Mouse (Mus musculus): Measurements from ENCODE around the gene Mslnl. TPM values are rescaled to one million over a fixed set of nuclear protein-coding genes. Genes with fewer than 3 reads are reported as not detected.
"Not testable (repeated sequence)": the region's sequence is repeated elsewhere in the genome, so short reads cannot be mapped to it uniquely, and the experiment has no call there.

Mslnl gene
- polyA plus RNA-seq, 1 experiment from 2014 or later: not detected

DNA sequence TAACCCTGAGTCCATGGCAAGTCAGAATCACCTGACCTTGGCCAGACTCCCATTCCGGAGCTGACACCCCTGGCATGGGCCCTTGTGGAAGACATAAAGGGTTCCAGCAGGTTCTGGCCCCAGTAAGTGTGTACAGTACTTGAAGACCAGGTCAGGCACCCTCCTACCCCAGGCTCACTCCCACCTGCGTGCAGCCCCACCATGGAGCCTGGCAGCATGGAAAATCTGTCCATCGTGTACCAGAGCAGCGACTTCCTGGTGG is 7.9 kb upstream of the Mslnl start:
- peak overlapping the region; percentile 60; the same call in 1 of the 2 replicates for H3K27ac ChIP-seq (replicated peaks; ENCODE audit: low read depth, low read length)
- DNase-seq: no peak
- WGBS: 22% methylated on average over 4 of the region's 4 CpGs

GRCm38 (mm10) chr17:25732082-25732481 is 3.8 kb upstream of the Mslnl start:
- H3K9me3 ChIP-seq (ENCODE audit: control insufficient read depth, low read length): no peaks in the 10 kb centered on the region
- peaks cover 9% of the 10 kb centered on the region for H3K4me1 ChIP-seq (ENCODE audit: control insufficient read depth, insufficient read depth, low read length)
- WGBS: 10% methylated on average over 2 of the region's 2 CpGs
- DNase-seq (peak; percentile 89), ATAC-seq (ENCODE audit: low FRiP score, low TSS enrichment) (no peak)
- no peak overlapping the region for H3K27ac ChIP-seq (replicated peaks; ENCODE audit: low read depth, low read length)
- no peak overlapping the region for H3K9ac ChIP-seq (replicated peaks; ENCODE audit: low read length)
- no peaks in the 10 kb centered on the region for H3K27me3 ChIP-seq (ENCODE audit: control insufficient read depth, insufficient read depth, low read length)
- H3K4me3 ChIP-seq (replicated peaks; ENCODE audit: low read depth, low read length): no peak overlapping the region
- H3K36me3 ChIP-seq (ENCODE audit: control insufficient read depth, insufficient read depth, low read length): peaks cover 11% of the 10 kb centered on the region; the same call in 1 of the 2 replicates
- H3K4me2 ChIP-seq (ENCODE audit: low read length): no peak overlapping the region

More for the DNA sequence above, 7.9 kb upstream of the Mslnl start:
- Histone ChIP-seq H3K36me3 (ENCODE audit: control insufficient read depth, insufficient read depth, low read length) (peaks cover 11% of the 10 kb centered on the region; the same call in 1 of the 2 replicates), H3K4me2 (ENCODE audit: low read length) (peak overlapping the region; percentile 97), H3K9me3 (ENCODE audit: control insufficient read depth, low read length) (no peaks in the 10 kb centered on the region), H3K9ac (replicated peaks; ENCODE audit: low read length) (peak overlapping the region; percentile 78), H3K4me1 (ENCODE audit: control insufficient read depth, insufficient read depth, low read length) (peaks cover 14% of the 10 kb centered on the region), H3K4me3 (replicated peaks; ENCODE audit: low read depth, low read length) (peak overlapping the region; percentile 63), H3K27me3 (ENCODE audit: control insufficient read depth, insufficient read depth, low read length) (no peaks in the 10 kb centered on the region)
- ATAC-seq (ENCODE audit: low FRiP score, low TSS enrichment): no peak

DNA sequence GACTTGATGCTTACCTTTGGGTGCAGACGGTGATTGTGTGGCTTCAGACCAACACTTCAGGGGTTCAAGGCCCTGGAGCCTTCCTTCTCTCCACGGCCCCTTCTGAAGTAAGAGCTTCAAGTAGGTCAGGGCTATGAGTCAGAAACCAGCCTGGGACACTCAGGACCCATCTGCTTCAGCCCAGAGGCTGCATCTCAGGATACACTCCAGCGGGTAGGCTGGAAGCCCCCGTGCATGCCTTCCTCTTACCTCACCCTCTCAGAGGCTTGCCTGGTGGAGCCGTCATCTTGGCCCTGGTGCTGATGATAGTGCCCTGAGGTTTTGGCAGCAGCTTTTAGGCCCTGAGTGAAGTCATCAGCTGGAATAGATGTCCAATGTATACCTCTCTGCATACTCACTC is 596 bp upstream of the Mslnl start:
- H3K4me3 ChIP-seq (replicated peaks; ENCODE audit: low read depth, low read length): no peak overlapping the region
- peaks cover 9% of the 10 kb centered on the region; the same call in 1 of the 2 replicates for H3K36me3 ChIP-seq (ENCODE audit: control insufficient read depth, insufficient read depth, low read length)
- WGBS: 83% methylated on average over 5 of the region's 5 CpGs
- H3K27ac ChIP-seq (replicated peaks; ENCODE audit: low read depth, low read length): no peak overlapping the region
- H3K4me2 ChIP-seq (ENCODE audit: low read length): no peak overlapping the region
- DNase-seq: no peak
- ATAC-seq (ENCODE audit: low FRiP score, low TSS enrichment): no peak
- H3K27me3 ChIP-seq (ENCODE audit: control insufficient read depth, insufficient read depth, low read length): no peaks in the 10 kb centered on the region
- H3K4me1 ChIP-seq (ENCODE audit: control insufficient read depth, insufficient read depth, low read length): no peaks in the 10 kb centered on the region
- H3K9me3 ChIP-seq (ENCODE audit: control insufficient read depth, low read length): no peaks in the 10 kb centered on the region
- H3K9ac ChIP-seq (replicated peaks; ENCODE audit: low read length): no peak overlapping the region

- ATAC-seq (ENCODE audit: low FRiP score, low TSS enrichment) (no peak), DNase-seq (no peak)
- Histone ChIP-seq H3K4me1 (ENCODE audit: control insufficient read depth, insufficient read depth, low read length) (no peaks in the 10 kb centered on the region), H3K4me3 (replicated peaks; ENCODE audit: low read depth, low read length) (no peak overlapping the region), H3K9me3 (ENCODE audit: control insufficient read depth, low read length) (no peaks in the 10 kb centered on the region), H3K36me3 (ENCODE audit: control insufficient read depth, insufficient read depth, low read length) (no peaks in the 10 kb centered on the region), H3K27ac (replicated peaks; ENCODE audit: low read depth, low read length) (no peak overlapping the region), H3K27me3 (ENCODE audit: control insufficient read depth, insufficient read depth, low read length) (no peaks in the 10 kb centered on the region), H3K4me2 (ENCODE audit: low read length) (no peak overlapping the region), H3K9ac (replicated peaks; ENCODE audit: low read length) (no peak overlapping the region)
- 81% methylated on average over 7 of the region's 7 CpGs for WGBS
Measured at GRCm38 (mm10) chr17:25738861-25739260, 3.0 kb downstream of the Mslnl start.

- DNase-seq; H3K9ac ChIP-seq (replicated peaks; ENCODE audit: low read length); H3K4me2 ChIP-seq (ENCODE audit: low read length); H3K36me3 ChIP-seq (ENCODE audit: control insufficient read depth, insufficient read depth, low read length); H3K9me3 ChIP-seq (ENCODE audit: control insufficient read depth, low read length); H3K4me1 ChIP-seq (ENCODE audit: control insufficient read depth, insufficient read depth, low read length); ATAC-seq (ENCODE audit: low FRiP score, low TSS enrichment); H3K27me3 ChIP-seq (ENCODE audit: control insufficient read depth, insufficient read depth, low read length); H3K27ac ChIP-seq (replicated peaks; ENCODE audit: low read depth, low read length); H3K4me3 ChIP-seq (replicated peaks; ENCODE audit: low read depth, low read length): not testable (repeated sequence)
- WGBS: 67% methylated on average over 12 of the region's 12 CpGs
Measured at GRCm38 (mm10) chr17:25741471-25741870, 5.6 kb downstream of the Mslnl start.

DNA sequence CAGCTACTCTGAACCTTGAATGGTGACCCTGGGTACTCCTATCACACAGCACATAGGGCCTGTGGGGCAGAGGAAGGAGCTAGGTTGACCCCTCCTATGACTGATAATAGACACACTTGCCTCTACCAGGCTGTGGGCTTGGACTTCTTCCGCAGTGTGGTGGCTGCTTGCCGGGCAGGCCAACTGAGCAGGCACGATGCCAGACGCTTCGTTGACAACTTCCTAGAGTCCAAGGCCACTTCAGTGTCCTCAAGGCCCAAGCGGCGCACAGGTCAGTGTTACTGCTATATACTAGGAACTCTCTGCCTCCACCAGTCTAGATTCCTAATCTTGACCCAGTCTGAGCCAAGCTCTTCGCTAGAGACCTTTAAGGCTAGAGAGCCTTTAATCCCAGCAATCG is 8.0 kb downstream of the Mslnl start:
- WGBS: 92% methylated on average over 9 of the region's 9 CpGs
- no peaks in the 10 kb centered on the region for H3K27me3 ChIP-seq (ENCODE audit: control insufficient read depth, insufficient read depth, low read length)
- DNase-seq: no peak
- no peak overlapping the region for H3K4me3 ChIP-seq (replicated peaks; ENCODE audit: low read depth, low read length)
- H3K36me3 ChIP-seq (ENCODE audit: control insufficient read depth, insufficient read depth, low read length): no peaks in the 10 kb centered on the region
- no peak overlapping the region for H3K27ac ChIP-seq (replicated peaks; ENCODE audit: low read depth, low read length)
- no peak for ATAC-seq (ENCODE audit: low FRiP score, low TSS enrichment)
- H3K9me3 ChIP-seq (ENCODE audit: control insufficient read depth, low read length): no peaks in the 10 kb centered on the region
- no peaks in the 10 kb centered on the region for H3K4me1 ChIP-seq (ENCODE audit: control insufficient read depth, insufficient read depth, low read length)
- no peak overlapping the region for H3K9ac ChIP-seq (replicated peaks; ENCODE audit: low read length)
- no peak overlapping the region for H3K4me2 ChIP-seq (ENCODE audit: low read length)

DNA sequence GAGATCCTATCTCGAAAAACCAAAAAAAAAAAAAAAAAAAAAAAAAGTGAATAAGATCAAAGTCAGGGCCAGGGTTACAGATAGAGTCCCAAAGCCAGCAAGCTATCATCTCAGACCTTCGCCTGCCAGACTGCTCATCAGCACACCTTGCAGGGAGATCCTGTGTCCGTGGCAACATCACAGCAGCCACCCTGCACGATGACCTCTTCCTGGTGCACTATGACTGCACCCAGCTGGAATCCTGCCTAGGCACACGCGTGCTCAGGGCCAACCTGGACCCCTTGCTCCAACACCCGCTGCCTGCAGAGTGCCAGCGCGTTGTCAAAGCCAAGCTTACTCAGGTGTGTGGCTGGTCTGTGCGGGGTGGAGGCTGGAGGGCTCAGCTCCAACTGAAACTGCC is 8.5 kb downstream of the Mslnl start:
- no peak for DNase-seq
- Histone ChIP-seq H3K9ac (replicated peaks; ENCODE audit: low read length) (no peak overlapping the region), H3K36me3 (ENCODE audit: control insufficient read depth, insufficient read depth, low read length) (no peaks in the 10 kb centered on the region), H3K27me3 (ENCODE audit: control insufficient read depth, insufficient read depth, low read length) (no peaks in the 10 kb centered on the region), H3K4me1 (ENCODE audit: control insufficient read depth, insufficient read depth, low read length) (no peaks in the 10 kb centered on the region), H3K9me3 (ENCODE audit: control insufficient read depth, low read length) (no peaks in the 10 kb centered on the region), H3K4me2 (ENCODE audit: low read length) (no peak overlapping the region), H3K27ac (replicated peaks; ENCODE audit: low read depth, low read length) (no peak overlapping the region), H3K4me3 (replicated peaks; ENCODE audit: low read depth, low read length) (no peak overlapping the region)
- ATAC-seq (ENCODE audit: low FRiP score, low TSS enrichment): no peak
- WGBS: 78% methylated on average over 10 of the region's 10 CpGs

GRCm38 (mm10) chr17:25748238-25748637 is 12.4 kb downstream of the Mslnl start:
- Histone ChIP-seq H3K4me1 (ENCODE audit: control insufficient read depth, insufficient read depth, low read length) (no peaks in the 10 kb centered on the region), H3K9ac (replicated peaks; ENCODE audit: low read length) (no peak overlapping the region), H3K4me3 (replicated peaks; ENCODE audit: low read depth, low read length) (no peak overlapping the region), H3K27ac (replicated peaks; ENCODE audit: low read depth, low read length) (no peak overlapping the region), H3K36me3 (ENCODE audit: control insufficient read depth, insufficient read depth, low read length) (no peaks in the 10 kb centered on the region), H3K9me3 (ENCODE audit: control insufficient read depth, low read length) (no peaks in the 10 kb centered on the region), H3K27me3 (ENCODE audit: control insufficient read depth, insufficient read depth, low read length) (no peaks in the 10 kb centered on the region), H3K4me2 (ENCODE audit: low read length) (no peak overlapping the region)
- ATAC-seq (ENCODE audit: low FRiP score, low TSS enrichment): no peak
- WGBS: 91% methylated on average over 4 of the region's 4 CpGs
- DNase-seq: no peak

DNA sequence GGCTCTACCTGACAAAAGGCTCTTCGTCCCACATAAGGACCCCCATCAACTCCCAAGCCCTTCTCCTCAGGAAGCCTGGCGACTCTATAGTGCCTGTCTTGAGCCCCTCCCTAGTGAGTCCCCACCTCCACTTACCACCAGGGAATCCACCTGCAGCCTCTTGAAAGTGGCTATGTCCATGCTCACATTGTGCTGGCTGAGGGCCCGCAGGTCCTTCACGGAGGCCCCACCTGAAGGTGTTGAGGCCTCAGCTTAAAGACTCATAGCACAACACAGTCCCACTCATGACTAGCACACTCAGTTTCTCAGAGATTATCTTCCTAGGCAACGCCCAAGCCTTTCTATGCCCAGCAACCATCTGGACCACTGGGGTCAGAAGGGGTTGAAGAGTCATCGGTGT is 13.5 kb downstream of the Mslnl start:
- 85% methylated on average over 6 of the region's 6 CpGs for WGBS
- Histone ChIP-seq H3K4me1 (ENCODE audit: control insufficient read depth, insufficient read depth, low read length) (no peaks in the 10 kb centered on the region), H3K4me2 (ENCODE audit: low read length) (no peak overlapping the region), H3K4me3 (replicated peaks; ENCODE audit: low read depth, low read length) (no peak overlapping the region), H3K27ac (replicated peaks; ENCODE audit: low read depth, low read length) (no peak overlapping the region), H3K36me3 (ENCODE audit: control insufficient read depth, insufficient read depth, low read length) (no peaks in the 10 kb centered on the region), H3K9ac (replicated peaks; ENCODE audit: low read length) (no peak overlapping the region), H3K9me3 (ENCODE audit: control insufficient read depth, low read length) (no peaks in the 10 kb centered on the region), H3K27me3 (ENCODE audit: control insufficient read depth, insufficient read depth, low read length) (no peaks in the 10 kb centered on the region)
- DNase-seq (no peak), ATAC-seq (ENCODE audit: low FRiP score, low TSS enrichment) (no peak)

Measured in midbrain, embryonic 14.5 days (tissue).